Mouse (Mus musculus): ENCODE data around the gene Lrrc75b.

DNA sequence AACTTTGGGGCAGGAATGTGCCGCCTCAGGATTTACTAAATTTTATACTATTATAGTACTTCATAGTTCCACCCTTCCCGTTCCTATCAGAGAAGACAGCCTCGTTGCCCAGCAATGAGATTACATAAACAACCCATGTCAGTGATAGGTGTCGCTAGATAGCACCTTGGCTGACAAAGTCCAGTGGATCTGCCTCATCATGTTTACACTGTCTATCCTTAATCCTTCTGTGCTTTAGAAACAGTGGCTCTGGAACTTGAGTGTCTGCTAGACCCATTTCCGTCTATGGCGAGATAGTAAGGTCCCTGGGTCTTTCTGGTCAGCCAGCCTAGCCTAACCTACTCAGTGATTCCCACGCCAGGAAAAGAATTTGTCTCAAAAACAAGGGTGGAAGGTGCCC is 59.8 kb downstream of the Lrrc75b start:
- TF ChIP-seq POLR2A (IDR thresholded peaks at IDR 0.05; ENCODE audit: low read depth, low read length) (no peak), CTCF (IDR thresholded peaks at IDR 0.05; ENCODE audit: extremely low read depth, insufficient read depth, insufficient read length, insufficient replicate concordance) (no peak)

All from spleen, adult 2 months (tissue).